In genomic region chr13:80613167-80613883, GRCm38 (mm10) we compare ENCODE assay signal across 14 mouse cellular contexts.
A peak's percentile ranks its signal among the peaks of the same experiment; 100 is the strongest.
DNase-seq lines count a peak whose midpoint lies in the region; ATAC-seq lines count a peak whose summit lies in the region.
"Had no signal": no experiment of that assay in that cellular context is flagged by ENCODE, and none has a peak within 500 bp of the region (broad histone marks: within the 10 kb centered on the region; RNA-seq: fewer than 3 reads in every experiment).

No protein-coding gene starts in this region.

- H3K4me1 ChIP-seq in neural tube, embryonic 12.5 days = no peaks in the 10 kb centered on the region
- no peaks in the 10 kb centered on the region for H3K4me1 ChIP-seq in hindbrain, embryonic 12.5 days
- H3K4me1 ChIP-seq in midbrain, embryonic 15.5 days = 0 out of 2 replicates have a peak, but pooled peaks cover 4% of the 10 kb centered on the region
- H3K4me1 ChIP-seq: limb, embryonic 13.5 days had no signal

- no peak overlapping the region for H3K4me3 ChIP-seq in neural tube, embryonic 12.5 days
- no peak overlapping the region for H3K4me3 ChIP-seq in hindbrain, embryonic 12.5 days
- H3K4me3 ChIP-seq in midbrain, embryonic 15.5 days = no peak overlapping the region
- H3K4me3 ChIP-seq: limb, embryonic 13.5 days had no signal

- WGBS in neural tube, embryonic 12.5 days = 77% methylated on average over 9 of the region's 9 CpGs
- 71% methylated on average over 9 of the region's 9 CpGs for WGBS in hindbrain, embryonic 12.5 days
- WGBS in midbrain, embryonic 15.5 days = 53% methylated on average over 9 of the region's 9 CpGs

- no peak for DNase-seq in neural tube, embryonic 10.5 days (ENCODE audit: extremely low spot score, low spot score)
- DNase-seq in ovary, postnatal 10 days (ENCODE audit: low spot score) = no peak
- DNase-seq in urinary bladder, postnatal 10 days (ENCODE audit: low spot score) = no peak
- no peak for DNase-seq in embryo, embryonic 11 days
- DNase-seq: adrenal gland, adult 2 months; heart, postnatal 10 days; kidney, adult 11 months; kidney, postnatal 4 days; thymus, postnatal 36 days had no signal

- H3K27ac ChIP-seq in neural tube, embryonic 12.5 days = no peak overlapping the region
- no peak overlapping the region for H3K27ac ChIP-seq in hindbrain, embryonic 12.5 days
- H3K27ac ChIP-seq in midbrain, embryonic 15.5 days = no peak overlapping the region
- H3K27ac ChIP-seq: limb, embryonic 13.5 days had no signal

- no peak overlapping the region for H3K4me2 ChIP-seq in neural tube, embryonic 12.5 days (replicated peaks)
- no peak overlapping the region for H3K4me2 ChIP-seq in hindbrain, embryonic 12.5 days (replicated peaks)
- H3K4me2 ChIP-seq in midbrain, embryonic 15.5 days = 0 out of 2 replicates have a peak overlapping the region, but pooled peaks have one; percentile 13
- H3K4me2 ChIP-seq: limb, embryonic 13.5 days; lung, embryonic 14.5 days had no signal

- no peaks in the 10 kb centered on the region for H3K27me3 ChIP-seq in neural tube, embryonic 12.5 days (replicated peaks)
- no peaks in the 10 kb centered on the region for H3K27me3 ChIP-seq in hindbrain, embryonic 12.5 days
- no peaks in the 10 kb centered on the region for H3K27me3 ChIP-seq in midbrain, embryonic 15.5 days (replicated peaks)
- H3K27me3 ChIP-seq: limb, embryonic 13.5 days had no signal

- H3K9me3 ChIP-seq in neural tube, embryonic 12.5 days = no peaks in the 10 kb centered on the region
- no peaks in the 10 kb centered on the region for H3K9me3 ChIP-seq in hindbrain, embryonic 12.5 days (replicated peaks)
- H3K9me3 ChIP-seq in midbrain, embryonic 15.5 days = no peaks in the 10 kb centered on the region
- H3K9me3 ChIP-seq: limb, embryonic 13.5 days had no signal

- no peaks in the 10 kb centered on the region for H3K36me3 ChIP-seq in neural tube, embryonic 12.5 days
- H3K36me3 ChIP-seq in hindbrain, embryonic 12.5 days = no peaks in the 10 kb centered on the region
- no peaks in the 10 kb centered on the region for H3K36me3 ChIP-seq in midbrain, embryonic 15.5 days (replicated peaks)
- H3K36me3 ChIP-seq: limb, embryonic 13.5 days had no signal

- no peak overlapping the region for H3K9ac ChIP-seq in neural tube, embryonic 12.5 days
- H3K9ac ChIP-seq in hindbrain, embryonic 12.5 days = no peak overlapping the region
- H3K9ac ChIP-seq in midbrain, embryonic 15.5 days = no peak overlapping the region
- H3K9ac ChIP-seq: limb, embryonic 13.5 days; lung, embryonic 14.5 days had no signal

- peak; percentile 56; the same call in 1 of the 2 replicates for ATAC-seq in neural tube, embryonic 12.5 days (ENCODE audit: low FRiP score, low read depth)
- peak; percentile 66; the same call in 1 of the 2 replicates for ATAC-seq in hindbrain, embryonic 12.5 days (ENCODE audit: low FRiP score)
- peak; percentile 70 for ATAC-seq in midbrain, embryonic 15.5 days (replicated peaks)
